Mouse (Mus musculus) ES-E14 (cell line): ENCODE measurements around the gene 1700042G07Rik. TPM values are rescaled to one million over a fixed set of nuclear protein-coding genes. Genes with fewer than 3 reads are reported as not detected.

Experiments
- DNase-seq: peaks from one replicate; pipeline ENCODE4 v3.0.0-alpha.2; 2013; ENCODE audit warnings: low read depth, low spot score
- H3K27ac ChIP-seq: 2 replicates; pipeline ENCODE4 v1.5.1; 2012; ENCODE audit warnings: low read depth, mild to moderate bottlenecking, low read length, moderate library complexity, mixed read lengths; ENCODE audit not compliant: poor library complexity, insufficient read depth, severe bottlenecking
- H3K36me3 ChIP-seq: 2 replicates; pipeline ENCODE4 v1.6.1; 2012; ENCODE audit warnings: mild to moderate bottlenecking, low read length, moderate library complexity, mixed read lengths; ENCODE audit not compliant: control insufficient read depth, poor library complexity, insufficient read depth, severe bottlenecking
- H3K4me1 ChIP-seq, 2 experiments: fragments of 150-350 bp in 1 of 2; sonication (generic) in 1 of 2; 2 replicates each; pipeline ENCODE4 v1.6.1; 2012; ENCODE audit warnings: low read length in 2 of 2, mild to moderate bottlenecking in 1 of 2, mixed read lengths in 1 of 2; ENCODE audit not compliant: control insufficient read depth in 2 of 2, insufficient read depth in 2 of 2, poor library complexity in 1 of 2
- H3K4me3 ChIP-seq, 2 experiments: fragments of 150-350 bp in 1 of 2; sonication (generic) in 1 of 2; 2 replicates each; pipeline ENCODE4 v1.5.1; 2012; ENCODE audit warnings: low read length in 2 of 2, low read depth in 1 of 2, mild to moderate bottlenecking in 1 of 2, mixed read lengths in 1 of 2; ENCODE audit not compliant: insufficient read depth in 1 of 2, poor library complexity in 1 of 2, severe bottlenecking in 1 of 2
- H3K9ac ChIP-seq: 2 replicates; pipeline ENCODE4 v1.6.1; 2012; ENCODE audit warnings: low read depth, mild to moderate bottlenecking, low read length, mixed read lengths; ENCODE audit not compliant: poor library complexity, insufficient read depth, severe bottlenecking
- H3K9me3 ChIP-seq: fragments of 150-350 bp; sonication (generic); 2 replicates; pipeline ENCODE4 v1.6.1; 2012; ENCODE audit warnings: low read depth, mild to moderate bottlenecking, low read length; ENCODE audit not compliant: control insufficient read depth, insufficient read depth
- CHD2 ChIP-seq: IDR thresholded peaks from 2 replicates; pipeline ENCODE4 v1.6.1; 2014; ENCODE audit warnings: mild to moderate bottlenecking, low read depth, low read length, inconsistent platforms
- HCFC1 ChIP-seq: IDR thresholded peaks from 2 replicates; pipeline ENCODE4 v1.6.1; 2012; ENCODE audit warnings: low read length, inconsistent platforms, borderline replicate concordance; ENCODE audit not compliant: insufficient read depth
- MAFK ChIP-seq: IDR thresholded peaks from 2 replicates; pipeline ENCODE4 v1.6.1; 2014; ENCODE audit warnings: mild to moderate bottlenecking, low read depth, low read length, inconsistent platforms; ENCODE audit not compliant: insufficient read depth
- ZC3H11A ChIP-seq: IDR thresholded peaks from 2 replicates; pipeline ENCODE4 v1.6.1; 2012; ENCODE audit warnings: low read depth, mild to moderate bottlenecking, inconsistent platforms, low read length, borderline replicate concordance
- ZNF384 ChIP-seq: IDR thresholded peaks from 2 replicates; pipeline ENCODE4 v1.6.1; 2012; ENCODE audit warnings: low read depth, low read length, inconsistent platforms
- in situ Hi-C, 2 experiments: fragments of 600-800 bp; cut with MboI; formaldehyde crosslinking; loops; one replicate each; pipeline ENCODE4 v1.15.1; 2025; ENCODE audit warnings: low sequenced_read_pairs in 2 of 2, inconsistent platforms in 1 of 2; ENCODE audit not compliant: unreplicated experiment in 2 of 2
- total RNA-seq: library from RNA; depleted of rRNA; stranded (reverse); fragments of 300-350 nt; gene quantifications from 2 replicates; pipeline ENCODE4 v1.2.3, GENCODE M21; 2012

1700042G07Rik gene
- total RNA-seq, 1 experiment = not detected

DNA sequence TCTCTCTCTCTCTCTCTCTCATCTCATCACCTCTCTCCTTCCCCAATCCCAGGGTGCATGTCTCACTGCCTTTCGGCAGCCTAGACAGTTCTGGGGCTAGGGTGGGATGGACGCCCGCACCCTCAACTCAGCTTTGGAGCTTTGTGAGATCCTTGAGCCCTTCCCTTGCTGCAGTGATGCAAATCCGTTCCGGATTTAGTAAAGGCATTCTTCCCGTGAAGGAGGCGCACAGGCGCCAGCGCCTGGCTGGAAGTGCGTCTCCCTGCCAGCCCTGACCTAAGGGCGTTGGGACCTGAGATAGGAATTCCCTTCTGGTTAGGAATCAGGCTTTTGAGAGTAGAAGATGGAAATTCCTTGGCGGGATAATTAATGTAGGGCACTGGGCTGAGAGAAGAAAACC is 9.6 kb downstream of the 1700042G07Rik start:
- peak overlapping the region; percentile 21; the same call in 1 of the 2 replicates for H3K9ac ChIP-seq
- in situ Hi-C loops = no loop called here
- peak overlapping the region in 1 of 2 experiments; percentile 80; a peak in 3 of 4 replicates for H3K4me3 ChIP-seq

DNA sequence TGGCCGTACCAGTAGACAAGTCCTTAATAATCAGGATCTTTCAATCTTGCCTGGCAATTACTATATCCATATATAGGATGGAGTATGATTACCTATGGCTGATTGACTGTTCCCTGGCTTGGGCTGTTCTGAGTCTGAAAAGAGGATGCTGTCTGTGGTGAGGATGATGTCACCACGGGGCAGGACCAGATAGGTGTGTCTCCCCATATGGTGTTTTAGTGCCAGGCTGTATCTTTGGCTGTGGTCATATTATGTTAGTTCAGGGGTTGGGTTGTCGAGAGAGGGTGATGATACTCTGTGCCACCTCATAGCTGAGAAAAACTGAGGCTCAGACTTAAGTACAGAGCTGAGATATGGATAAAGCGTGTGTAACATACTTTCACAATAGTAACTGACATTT is 11.9 kb downstream of the 1700042G07Rik start:
- in situ Hi-C loops = no loop called here
- Histone ChIP-seq H3K9me3 (no peaks in the 10 kb centered on the region), H3K9ac (no peak overlapping the region), H3K27ac (no peak overlapping the region), H3K36me3 (no peaks in the 10 kb centered on the region), H3K4me3 (no peak overlapping the region), H3K4me1 (peaks cover 6 to 8% of the 10 kb centered on the region in 2 experiments; a peak in 2 of 4 replicates)
- TF ChIP-seq ZNF384 (no peak), ZC3H11A (no peak), HCFC1 (no peak), CHD2 (no peak), MAFK (no peak)
- no peak for DNase-seq

More for the DNA sequence above, 9.6 kb downstream of the 1700042G07Rik start:
- TF ChIP-seq ZNF384 = no peak
- TF ChIP-seq CHD2 = no peak
- no peak for TF ChIP-seq MAFK
- no peak for TF ChIP-seq HCFC1
- TF ChIP-seq ZC3H11A = no peak
- Histone ChIP-seq H3K4me1 (peaks cover 8% of the 10 kb centered on the region in 2 experiments; a peak in 2 of 4 replicates), H3K27ac (no peak overlapping the region), H3K9me3 (no peaks in the 10 kb centered on the region), H3K36me3 (no peaks in the 10 kb centered on the region)
- DNase-seq = no peak

DNA sequence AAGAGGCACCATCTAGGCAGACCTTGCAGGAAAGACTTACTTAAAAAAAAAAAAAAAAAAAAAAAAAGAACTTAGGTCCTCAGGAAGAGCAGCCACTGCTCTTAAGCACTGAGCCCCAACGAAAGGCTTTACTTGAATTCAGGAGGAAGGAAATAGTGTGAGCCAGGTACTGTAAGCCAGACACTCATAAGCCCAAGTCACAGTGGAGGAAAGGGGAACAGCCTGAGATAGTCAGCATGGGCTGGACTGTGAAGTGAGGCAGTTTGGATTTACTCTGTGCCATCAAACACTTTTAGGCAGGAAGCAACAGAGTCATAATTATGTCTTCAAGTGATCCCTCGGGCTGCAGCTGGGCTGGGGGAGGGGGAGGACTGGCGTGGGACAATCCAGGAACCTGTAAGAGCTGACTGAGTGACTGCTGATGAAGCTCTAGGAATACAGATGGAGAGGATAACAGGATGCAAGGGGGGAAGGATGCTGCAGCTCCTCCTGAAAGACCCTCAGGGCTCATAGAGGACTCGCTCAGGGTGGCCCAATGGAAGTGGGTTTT is 19.2 kb downstream of the 1700042G07Rik start:
- no peaks in the 10 kb centered on the region for H3K9me3 ChIP-seq
- DNase-seq = no peak
- TF ChIP-seq ZNF384 = no peak
- no peak for TF ChIP-seq HCFC1
- TF ChIP-seq ZC3H11A = no peak
- TF ChIP-seq CHD2 = no peak
- no peaks in the 10 kb centered on the region for H3K36me3 ChIP-seq
- H3K4me3 ChIP-seq = no peak overlapping the region
- H3K27ac ChIP-seq = no peak overlapping the region
- H3K9ac ChIP-seq = no peak overlapping the region
- in situ Hi-C loops = no loop called here
- H3K4me1 ChIP-seq = no peaks in the 10 kb centered on the region

- Histone ChIP-seq H3K4me1 (no peaks in the 10 kb centered on the region), H3K9ac (no peak overlapping the region), H3K4me3 (no peak overlapping the region), H3K9me3 (no peaks in the 10 kb centered on the region), H3K27ac (no peak overlapping the region), H3K36me3 (no peaks in the 10 kb centered on the region)
- TF ChIP-seq HCFC1 (no peak), ZC3H11A (no peak), ZNF384 (no peak), MAFK (no peak), CHD2 (no peak)
- in situ Hi-C loops = no loop called here
- no peak for DNase-seq
Measured at GRCm38 (mm10) chr4:116193583-116194383, 20.6 kb downstream of the 1700042G07Rik start.
